Mouse (Mus musculus): Measurements from ENCODE around the gene Podxl.

DNA sequence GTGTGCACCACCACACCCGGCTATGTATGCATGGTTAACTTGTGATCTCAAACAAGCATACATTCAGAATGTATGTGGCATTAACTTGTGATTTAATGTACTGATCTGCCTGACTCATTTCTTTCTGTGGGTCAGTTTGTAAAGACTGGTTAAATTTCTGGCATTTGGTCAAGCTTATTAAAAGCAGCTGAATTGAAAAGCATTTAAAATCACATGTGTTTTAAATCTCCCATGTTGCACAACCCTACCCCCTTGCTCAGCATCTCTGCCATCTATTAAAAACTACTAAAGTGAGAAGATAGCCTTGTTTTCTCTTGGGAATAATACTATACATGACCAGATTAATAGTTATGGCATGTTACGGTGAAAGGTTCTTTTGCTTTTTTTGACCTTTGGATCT lies 77.2 kb downstream of the Podxl start:
- TF ChIP-seq POLR2A (IDR thresholded peaks at IDR 0.05; ENCODE audit: insufficient read length, low read depth): no peak
- no peak for TF ChIP-seq E2F4 (IDR thresholded peaks at IDR 0.05; ENCODE audit: insufficient read depth)
